Mouse (Mus musculus) mature B cell (primary cell): ENCODE measurements around the gene 2410131K14Rik.

ENCODE experiments used
- in situ Hi-C: fragments of 300-500 bp; cut with MboI; formaldehyde crosslinking; loops from 2 replicates; pipeline ENCODE4 v1.14.3; 2019

Gene 2410131K14Rik

DNA sequence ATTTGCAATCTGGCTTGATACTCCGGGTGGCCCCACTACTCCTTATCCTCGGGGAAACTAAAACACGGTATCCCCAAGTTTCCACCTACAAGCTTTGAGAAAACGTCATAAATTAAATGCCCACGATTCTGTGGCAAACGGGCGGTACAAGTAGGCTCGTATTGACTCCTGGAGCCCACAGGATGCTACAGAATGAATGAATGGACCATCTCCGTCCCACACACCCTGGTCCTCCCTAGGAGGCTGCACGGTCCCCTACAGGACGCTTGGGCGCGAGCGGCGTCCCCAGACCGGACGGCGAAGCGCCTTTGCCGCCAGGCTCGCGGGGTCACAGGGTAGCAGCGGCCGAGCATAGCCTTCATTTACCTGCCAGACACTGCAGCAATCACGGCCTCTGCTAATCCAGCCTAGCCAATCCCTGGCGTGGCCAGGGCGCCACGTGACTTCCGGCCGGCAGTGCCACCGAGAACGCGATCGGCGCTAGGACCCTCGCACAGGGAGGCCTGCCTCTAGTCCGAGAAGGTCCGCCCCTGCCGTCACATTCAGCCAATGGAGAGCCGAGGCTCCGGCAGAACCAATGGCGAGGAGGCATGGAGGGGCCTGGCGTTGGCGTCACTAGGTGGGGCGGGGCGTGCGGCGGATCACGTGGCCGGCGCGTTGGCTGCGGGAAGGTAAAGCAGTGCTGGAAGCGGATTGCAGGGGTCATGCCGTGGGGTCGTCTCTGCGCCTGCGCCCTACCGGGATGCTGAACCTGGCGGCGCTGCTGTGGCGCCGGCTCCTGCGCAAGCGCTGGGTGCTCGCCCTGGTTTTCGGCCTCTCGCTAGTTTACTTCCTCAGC, at the start of gene 2410131K14Rik, which contains the start of gene Rnft2:
TSS of gene 2410131K14Rik (plus strand) at position 622 of the 838 bp plus-strand sequence.
TSS of gene Rnft2 (minus strand) at position 511 of the 838 bp plus-strand sequence.
- in situ Hi-C loops: no loop called here

DNA sequence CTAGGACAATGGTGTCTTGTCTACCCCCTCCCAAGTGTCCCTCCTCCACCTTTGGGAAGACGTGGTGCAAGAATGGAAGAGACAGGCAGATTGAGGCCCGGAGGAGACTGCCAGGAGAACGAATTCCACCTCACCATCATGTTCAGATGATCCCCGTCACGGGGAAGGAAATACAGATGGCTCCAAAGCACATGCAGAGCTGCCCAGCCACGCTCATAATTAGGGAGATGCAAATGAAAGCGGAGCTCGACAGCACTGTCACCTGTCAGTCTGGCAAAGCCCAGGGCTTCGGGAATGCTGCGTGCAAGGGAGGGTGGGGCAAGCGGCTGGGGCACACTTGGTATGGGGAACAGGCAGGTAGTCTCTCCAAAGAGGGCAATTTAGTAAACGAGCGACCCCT, 47.6 kb upstream of the 2410131K14Rik start:
- in situ Hi-C loops: no loop called here

DNA sequence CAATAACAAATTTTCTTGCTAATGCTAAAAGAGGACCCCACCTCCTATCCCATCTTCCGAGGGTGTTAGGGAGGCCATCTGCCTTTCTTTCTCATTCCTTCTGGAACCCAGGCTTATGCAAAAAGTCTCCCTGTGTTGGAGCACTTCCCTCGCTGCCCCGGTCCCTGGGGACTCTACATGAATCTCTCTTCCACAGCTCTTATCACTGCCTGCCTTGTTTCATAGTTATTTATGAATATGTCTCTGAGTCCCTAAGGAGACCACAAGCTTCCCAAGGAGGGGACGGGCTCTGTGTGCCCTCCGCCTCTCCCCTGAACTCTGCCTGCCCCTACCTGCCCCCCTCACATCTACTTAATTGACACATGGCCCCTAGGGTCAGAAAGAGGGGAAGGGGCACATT, 45.4 kb upstream of the 2410131K14Rik start:
- in situ Hi-C loops: no loop called here

DNA sequence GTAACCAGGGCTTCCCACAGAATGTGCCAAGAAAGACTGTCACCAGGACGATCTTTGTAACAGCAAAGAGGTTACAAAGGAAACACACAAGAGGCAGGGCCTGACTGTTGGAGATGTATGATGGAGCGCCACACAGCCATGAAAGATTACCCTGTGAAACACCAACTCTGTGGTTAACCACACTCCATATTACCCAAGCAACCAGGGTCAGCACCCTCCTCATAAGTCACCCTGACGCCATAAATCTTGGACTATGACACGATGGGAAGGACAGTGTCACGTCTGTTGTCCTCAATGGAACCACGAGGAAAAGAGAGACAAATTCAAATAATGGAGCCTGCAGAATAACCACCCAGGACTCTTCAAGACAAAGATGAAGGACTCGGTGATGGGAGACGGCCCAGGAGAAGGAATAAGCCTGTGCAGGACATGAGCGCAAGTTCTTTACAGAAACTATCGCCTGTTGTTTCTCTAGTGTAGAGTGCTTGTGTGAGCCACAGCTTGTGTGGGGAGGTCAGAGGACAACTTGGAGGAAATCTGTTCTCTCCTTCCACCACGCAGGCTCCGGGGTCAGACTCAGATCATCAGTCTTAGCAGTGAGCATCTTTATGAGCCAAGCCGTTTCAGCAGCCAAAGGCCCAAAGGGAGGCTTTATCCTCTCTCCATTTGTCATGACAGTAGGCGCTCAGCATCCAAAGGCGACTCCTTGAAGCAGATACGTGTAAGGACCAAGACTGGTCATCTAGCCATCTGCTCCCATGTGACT, 40.2 kb upstream of the 2410131K14Rik start:
- in situ Hi-C loops: no loop called here

DNA sequence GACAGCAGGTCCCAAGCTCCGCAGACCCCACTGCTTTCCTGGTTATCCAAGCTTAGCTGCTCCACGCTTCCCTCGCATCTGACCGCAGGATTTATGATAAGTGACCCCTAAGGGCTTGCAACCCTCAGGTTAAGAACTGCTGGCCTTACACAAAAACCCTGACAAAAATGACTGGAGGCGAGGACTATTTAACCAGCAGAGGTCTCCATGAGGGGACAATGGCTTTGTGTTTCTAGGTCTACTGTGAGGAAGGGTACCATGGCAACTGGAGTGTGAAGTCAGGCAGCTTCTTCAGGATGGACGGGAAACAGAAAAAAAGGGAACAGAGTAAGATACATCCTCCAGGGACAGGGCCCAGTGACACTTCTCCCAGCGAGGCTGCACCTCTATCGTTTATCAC, 39.2 kb upstream of the 2410131K14Rik start:
- in situ Hi-C loops: no loop called here

DNA sequence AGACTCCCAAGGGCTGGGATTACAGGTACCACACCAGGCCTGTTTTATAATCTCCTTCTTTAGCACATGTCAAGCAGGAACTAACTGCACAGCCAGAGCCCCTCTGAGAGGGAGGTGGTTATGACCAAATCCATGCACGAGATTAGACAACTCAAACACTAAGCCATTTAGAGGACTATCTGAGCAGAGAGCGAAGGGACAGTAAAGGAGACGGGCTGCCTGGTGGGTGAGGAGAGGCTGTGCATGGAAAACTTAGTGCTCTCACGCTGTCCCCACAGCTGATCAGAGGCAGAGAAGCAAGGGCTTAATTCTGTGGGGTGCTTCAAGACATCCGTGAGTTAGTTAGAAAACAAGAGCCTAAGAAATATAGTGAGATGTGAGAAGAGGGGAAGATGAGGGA, 31.0 kb upstream of the 2410131K14Rik start:
- in situ Hi-C loops: no loop called here

DNA sequence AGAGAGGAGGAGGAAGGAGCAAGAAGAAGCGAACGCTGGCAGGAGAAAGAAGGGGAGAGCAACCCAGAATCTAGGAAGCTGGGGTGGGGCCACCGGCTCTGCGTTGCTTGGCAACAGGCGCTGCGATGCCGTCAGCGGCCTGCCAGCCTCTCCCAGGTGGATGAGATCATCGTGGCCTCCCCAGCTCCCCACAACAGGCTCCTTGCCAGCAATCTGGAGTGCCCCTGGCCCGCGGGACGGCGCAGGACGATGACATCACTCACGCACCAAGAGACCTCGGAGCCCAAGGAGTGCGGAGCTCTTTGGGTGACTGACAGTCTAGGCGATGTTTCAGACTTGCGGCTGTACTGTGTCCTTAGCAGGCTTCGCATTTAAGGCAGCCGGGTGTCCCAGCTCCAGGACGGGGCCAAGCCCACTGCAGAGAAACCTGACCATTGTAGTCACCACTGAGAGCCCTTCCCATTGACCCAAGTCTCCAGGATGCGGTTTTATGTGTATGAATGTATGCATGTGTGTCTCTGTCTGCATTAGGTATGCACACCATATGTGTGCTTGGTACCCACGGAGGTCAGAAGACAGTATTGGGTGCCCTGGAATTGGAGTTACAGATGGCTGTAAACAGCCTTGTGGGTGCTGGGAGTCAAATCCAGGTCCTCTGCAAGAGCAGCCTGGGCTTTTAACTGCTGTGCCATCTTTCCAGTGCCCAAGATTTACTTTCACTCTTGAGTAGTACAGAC, 30.4 kb upstream of the 2410131K14Rik start:
- in situ Hi-C loops: no loop called here

DNA sequence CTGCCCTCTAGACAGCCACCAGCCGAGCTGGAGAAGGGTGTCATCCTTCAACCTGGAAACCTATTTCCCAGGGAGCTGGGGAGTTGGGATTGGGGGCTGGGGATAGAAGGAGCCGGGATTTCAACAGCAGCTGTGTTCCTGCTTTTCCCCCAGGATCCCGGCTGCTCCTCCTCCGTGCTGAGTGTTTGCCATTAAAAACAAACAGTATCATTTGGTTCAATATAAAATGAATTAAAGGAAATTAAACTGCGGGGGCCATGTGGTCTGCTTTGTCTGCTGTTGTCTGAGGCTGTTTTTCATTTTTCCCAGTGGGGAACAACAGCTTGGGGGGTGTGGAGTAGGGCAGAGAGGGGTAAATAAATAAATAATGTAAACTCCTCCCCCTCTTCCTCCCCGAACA, 27.6 kb upstream of the 2410131K14Rik start:
- in situ Hi-C loops: no loop called here

DNA sequence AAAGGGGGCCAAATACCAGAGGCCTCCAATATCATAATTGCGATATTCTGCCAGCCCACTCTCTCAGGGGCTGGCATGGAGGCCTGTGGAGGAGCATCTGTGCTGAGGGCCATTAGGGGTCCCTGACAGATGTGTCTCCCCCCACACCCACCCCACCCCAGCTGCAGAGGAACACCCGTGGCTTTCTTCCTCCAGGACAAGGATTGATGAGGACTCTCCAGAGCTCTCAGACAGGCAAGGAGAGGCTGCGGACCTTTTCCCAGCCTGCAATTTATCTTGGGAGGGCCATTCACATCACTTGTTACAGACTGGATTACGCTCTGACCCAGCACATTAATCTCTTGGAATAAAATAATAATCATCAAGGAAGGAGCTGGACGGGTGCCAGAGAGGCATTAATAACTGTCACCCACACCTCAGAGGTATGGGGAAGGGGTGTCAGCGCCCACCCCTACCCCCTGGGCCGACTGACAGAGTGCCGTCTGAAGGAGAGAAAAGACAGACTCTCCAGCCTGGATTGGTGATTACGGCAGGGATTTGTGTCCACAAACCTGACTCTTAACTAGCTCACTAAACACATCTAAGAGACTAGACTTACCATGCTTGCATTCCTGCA, 21.8 kb upstream of the 2410131K14Rik start:
- in situ Hi-C loops: no loop called here

DNA sequence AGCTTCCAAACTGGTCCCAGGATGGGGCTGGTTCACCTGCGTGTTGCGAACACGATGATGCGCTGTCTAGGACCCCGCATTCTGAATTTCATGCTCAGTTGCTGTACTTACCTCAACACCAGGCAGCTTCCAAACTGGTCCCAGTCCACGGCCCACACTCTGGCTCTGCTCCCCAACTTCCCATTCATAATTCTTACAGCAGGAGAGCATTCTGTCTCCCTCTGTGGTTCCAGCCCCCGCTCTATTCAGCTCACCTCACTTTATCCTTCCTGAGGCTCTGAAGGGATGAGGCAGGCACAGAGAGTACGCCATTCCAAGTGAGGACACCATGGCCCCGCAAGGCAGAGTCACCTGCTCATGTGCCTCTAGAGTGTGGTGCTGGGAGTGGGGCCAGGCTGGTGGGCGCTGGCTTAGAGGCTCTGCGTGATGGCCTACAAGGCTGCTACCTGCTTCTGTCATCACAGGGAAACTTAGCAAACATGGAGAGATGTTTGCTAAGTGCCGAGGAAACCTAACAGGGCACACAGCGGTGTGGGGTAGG, 14.9 kb upstream of the 2410131K14Rik start:
- in situ Hi-C loops: no loop called here

DNA sequence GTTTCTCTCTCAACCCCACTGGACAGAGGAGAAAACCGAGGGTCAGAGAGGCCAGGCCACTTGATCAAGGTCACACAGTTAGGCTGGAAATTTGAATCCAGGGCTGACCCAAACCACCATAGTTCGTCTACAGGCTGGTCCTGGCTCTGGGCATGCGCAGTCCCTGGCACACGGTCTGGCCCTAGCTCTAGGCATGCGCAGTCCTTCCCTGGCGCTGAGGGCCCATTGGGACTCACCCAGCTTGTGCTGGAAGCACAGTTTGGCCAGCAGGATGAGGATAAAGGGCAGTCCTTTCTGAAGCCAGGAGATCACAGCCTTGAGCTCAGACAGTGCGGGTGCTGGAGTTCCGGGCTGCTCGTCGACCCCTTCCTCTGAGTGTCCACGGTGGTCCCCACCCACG, 8.1 kb upstream of the 2410131K14Rik start:
- in situ Hi-C loops: no loop called here

DNA sequence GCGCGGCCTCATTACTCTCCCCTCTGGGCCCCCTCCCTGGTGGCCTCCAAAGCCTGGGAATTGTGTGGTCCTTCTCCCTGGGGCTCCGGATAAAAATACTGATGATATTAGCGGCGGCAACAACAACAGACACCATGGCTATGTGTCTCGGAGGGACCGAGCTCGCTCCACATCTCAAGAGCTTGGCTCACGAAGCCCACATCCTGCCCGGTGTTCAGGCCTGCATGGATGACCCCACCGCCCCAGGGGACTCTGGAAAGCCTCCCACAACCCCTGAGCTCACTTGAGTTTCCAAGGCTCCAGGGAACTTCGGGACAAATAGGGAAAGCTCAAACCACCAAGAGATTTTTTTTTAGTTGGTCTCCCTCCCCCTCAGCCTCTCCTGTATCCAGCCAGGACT, 5.4 kb upstream of the 2410131K14Rik start:
- in situ Hi-C loops: no loop called here

DNA sequence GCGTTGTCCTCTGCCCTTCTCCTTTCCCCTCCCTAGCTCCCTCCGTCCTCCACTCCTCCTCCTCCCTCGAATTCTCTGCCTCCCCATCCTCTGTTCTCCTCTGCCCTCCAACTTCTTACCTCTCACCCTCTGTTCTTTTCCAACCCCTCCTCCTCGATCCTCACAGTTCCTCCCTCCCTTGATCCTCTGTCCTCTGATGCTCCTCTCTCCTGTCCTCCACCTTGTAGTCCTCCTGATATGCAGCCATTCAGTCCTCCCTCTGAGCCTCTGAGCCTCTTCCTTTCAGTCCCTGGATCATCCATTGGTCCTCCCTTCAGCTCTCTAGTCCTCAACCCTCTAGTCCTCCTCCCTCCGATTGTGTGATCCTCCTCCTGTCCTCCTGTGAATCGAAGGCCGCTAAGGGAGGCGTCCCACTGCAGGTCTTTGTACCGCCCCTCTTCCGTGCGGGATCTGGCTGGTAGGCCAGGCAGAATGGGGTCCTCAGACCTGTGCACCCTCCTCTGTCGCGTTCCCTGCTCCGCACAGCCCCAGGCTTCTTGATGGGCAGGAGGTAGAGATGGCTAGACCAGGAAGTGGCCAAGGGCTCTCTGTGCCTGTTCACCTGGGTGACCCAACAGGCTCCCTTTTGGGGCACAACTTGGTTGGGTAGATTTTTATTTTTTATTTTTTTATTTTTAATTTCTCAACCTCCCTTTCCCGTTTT, 730 bp downstream of the 2410131K14Rik start:
- in situ Hi-C loops: no loop called here

DNA sequence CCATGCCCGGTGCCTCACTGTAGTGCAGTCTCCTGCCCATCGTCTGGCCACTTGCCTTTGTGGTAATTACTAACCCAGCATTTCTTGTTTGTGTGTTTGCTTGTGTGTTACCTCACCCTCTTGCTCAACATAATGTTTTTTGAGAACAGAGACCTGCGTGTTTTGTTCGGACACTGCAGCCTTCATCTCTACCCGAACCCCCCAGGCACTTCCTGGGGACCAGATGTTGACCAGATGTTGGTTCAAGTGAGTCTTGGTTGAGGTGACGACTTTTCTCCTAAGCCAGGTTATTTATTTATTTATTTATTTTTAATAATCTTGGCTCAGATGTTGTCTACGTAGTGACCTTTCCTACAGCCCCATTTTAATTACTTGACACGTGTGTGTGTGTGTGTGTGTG, 2.4 kb downstream of the 2410131K14Rik start:
- in situ Hi-C loops: no loop called here

DNA sequence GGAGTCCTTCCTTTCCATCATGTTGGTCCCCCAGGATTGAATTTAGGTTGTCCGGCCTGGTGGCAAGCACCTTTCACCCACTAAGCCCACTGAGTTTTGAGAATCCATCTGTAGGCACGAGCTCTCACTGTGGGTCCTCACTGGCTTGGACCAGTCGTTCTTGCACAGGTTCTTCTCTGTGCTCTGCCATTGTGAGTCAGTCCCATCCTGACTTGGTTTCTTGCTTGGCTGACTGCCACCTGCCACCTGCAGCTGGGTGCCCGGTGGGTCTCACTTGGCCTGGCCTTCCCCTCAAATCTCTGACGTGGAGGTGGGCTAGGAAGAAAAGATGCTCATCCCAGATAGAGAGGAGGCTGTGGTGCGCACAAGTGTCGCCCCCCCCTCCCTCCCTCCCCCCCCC, 6.0 kb downstream of the 2410131K14Rik start:
- in situ Hi-C loops: no loop called here

DNA sequence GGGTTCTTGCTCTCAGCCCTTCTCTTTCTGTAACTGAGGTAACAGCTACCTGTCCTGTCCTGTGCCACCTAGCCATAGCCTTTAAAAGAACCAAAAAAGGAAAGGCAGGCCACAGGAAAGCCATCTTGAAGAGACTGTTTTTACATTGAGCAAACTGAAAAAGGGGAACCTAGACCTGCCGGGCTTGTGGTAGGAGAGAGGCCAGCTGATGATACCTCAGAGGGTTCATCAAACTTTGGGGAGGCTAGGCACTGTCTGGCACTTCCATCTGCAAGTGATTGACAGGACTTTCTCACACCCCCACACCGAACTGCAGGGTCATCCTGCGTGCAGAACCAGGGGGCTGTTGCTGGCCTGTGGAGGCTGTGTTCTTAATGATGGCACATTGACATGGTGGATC, 8.5 kb downstream of the 2410131K14Rik start:
- in situ Hi-C loops: no loop called here

DNA sequence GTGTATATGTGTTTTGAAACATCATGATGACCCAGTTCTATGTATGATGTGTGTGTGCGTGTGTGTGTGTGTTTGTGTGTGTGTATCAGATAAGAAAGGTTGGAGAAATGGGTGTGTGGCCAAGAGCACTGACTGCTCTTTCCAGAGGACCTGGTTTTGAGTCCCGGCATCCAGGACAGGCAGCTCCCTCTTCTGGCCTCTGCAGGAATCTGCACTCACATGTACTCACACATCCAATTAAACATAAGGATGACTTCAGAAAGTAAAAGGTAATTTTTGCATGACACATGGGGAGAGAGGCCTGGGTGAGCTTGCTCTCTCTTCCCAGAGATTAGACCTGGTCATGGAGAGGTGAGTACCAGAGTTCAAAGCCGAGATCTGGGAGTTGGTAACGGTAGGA, 12.0 kb downstream of the 2410131K14Rik start:
- in situ Hi-C loops: no loop called here

DNA sequence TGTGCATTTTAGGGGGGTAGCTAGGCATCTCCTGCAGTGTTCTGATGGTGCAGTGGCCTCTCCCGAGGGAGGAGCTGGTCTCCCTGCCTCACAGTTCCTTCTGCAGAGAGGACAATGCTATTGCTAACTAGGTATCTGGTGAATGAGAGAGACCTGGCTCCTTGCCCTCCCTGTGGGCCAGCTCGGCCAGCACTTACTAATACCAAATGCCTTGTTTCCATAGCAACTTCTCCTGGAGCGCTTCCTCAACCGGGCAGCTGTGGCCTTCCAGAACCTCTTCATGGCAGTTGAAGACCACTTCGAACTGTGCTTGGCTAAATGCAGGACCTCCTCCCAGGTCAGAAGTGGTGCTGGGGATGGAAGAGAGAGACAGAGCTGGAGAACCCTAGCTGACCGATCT, 14.1 kb downstream of the 2410131K14Rik start:
- in situ Hi-C loops: no loop called here

DNA sequence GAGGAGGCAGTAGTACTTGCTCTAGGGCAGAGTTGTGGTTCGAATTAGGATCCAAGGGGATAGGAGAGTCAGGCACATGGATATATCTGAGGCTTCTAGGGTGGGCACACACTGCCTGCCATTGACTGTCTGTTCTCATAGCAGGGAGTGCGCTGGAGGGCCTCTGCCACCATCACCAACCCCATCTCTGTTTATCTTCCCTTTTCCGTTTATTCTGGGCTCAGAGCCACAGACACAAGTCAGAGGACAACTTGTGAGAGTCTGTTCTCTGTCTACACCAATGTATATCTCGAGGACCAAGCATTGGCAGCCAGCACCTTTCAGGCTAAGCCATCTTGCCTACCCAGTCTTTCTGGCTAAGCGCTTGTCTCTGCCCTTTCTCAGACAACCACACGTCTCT, 14.6 kb downstream of the 2410131K14Rik start:
- in situ Hi-C loops: no loop called here

DNA sequence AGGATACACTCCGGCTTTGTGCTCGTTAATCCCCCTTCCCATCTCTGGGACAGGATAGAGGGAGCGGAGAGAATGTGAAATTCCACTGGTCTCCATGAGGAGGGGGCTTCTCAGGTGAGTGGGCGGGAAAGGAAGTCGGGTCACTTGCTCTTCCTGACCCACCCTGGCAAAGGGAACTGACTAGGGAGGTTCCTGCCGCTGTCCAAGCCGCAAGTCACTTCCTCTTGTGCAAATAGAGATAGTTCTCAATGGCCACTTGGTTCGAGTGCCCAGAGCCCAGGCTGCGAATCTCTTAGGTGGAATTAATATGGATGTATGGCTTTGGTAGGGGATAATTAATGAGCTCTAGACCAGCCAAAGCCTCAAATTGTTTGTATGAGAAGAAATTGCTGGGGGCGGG, 15.0 kb downstream of the 2410131K14Rik start:
- in situ Hi-C loops: no loop called here

DNA sequence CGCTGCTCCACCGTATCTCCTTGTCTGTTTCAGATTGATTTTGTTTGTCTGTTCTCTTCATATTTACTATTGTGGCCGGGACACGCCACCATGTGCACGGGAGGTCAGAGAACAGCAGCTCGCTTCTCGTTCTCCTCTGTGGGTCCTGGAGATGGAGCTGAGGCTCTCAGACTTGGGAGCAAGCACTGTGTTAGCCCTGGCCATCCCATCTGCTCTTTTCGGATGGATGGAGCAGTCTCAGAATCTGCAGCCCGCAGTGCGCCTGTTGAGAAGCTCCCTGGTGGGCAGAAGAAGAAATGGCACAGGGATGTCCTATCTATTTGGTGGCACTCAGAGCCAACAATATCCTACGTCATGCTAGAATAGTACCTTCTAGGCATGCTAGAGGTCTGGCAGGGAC, 15.6 kb downstream of the 2410131K14Rik start:
- in situ Hi-C loops: no loop called here
